Mouse (Mus musculus) embryonic facial prominence, embryonic 13.5 days (tissue): ENCODE measurements at regions not wholly inside any gene's neighbourhood (a gene's known extent, or its start where the extent isn't known, plus 50 kb on each side); places are given as distances from the start of the nearest gene placed in this dataset.

Source experiments
- ATAC-seq: fragments of 200-750 bp; cut with Nextera tagmentation; 2 replicates; pipeline ENCODE4 v1.8.0; 2017; ENCODE audit warnings: low read depth; ENCODE audit not compliant: insufficient number of reproducible peaks, insufficient read depth, low FRiP score, low TSS enrichment
- H3K27ac ChIP-seq: fragments of 300-500 bp; sonication (generic); 2 replicates; pipeline ENCODE4 v1.5.1; 2015; ENCODE audit warnings: moderate library complexity, mild to moderate bottlenecking, inconsistent platforms
- H3K27me3 ChIP-seq: fragments of 300-500 bp; sonication (generic); 2 replicates; pipeline ENCODE4 v1.6.1; 2015; ENCODE audit warnings: mild to moderate bottlenecking, inconsistent platforms
- H3K36me3 ChIP-seq: fragments of 300-500 bp; sonication (generic); 2 replicates; pipeline ENCODE4 v1.6.1; 2015; ENCODE audit warnings: mild to moderate bottlenecking, inconsistent platforms
- H3K4me1 ChIP-seq: fragments of 300-500 bp; sonication (generic); 2 replicates; pipeline ENCODE4 v1.6.1; 2015; ENCODE audit warnings: inconsistent platforms
- H3K4me2 ChIP-seq: fragments of 300-500 bp; sonication (generic); 2 replicates; pipeline ENCODE4 v1.6.1; 2015; ENCODE audit warnings: moderate library complexity, mild to moderate bottlenecking, inconsistent platforms
- H3K4me3 ChIP-seq: fragments of 300-500 bp; sonication (generic); 2 replicates; pipeline ENCODE4 v1.5.1; 2015; ENCODE audit warnings: mild to moderate bottlenecking, inconsistent platforms
- H3K9ac ChIP-seq: fragments of 300-500 bp; sonication (generic); 2 replicates; pipeline ENCODE4 v1.6.1; 2015; ENCODE audit warnings: mild to moderate bottlenecking, inconsistent platforms
- H3K9me3 ChIP-seq: fragments of 300-500 bp; sonication (generic); 2 replicates; pipeline ENCODE4 v1.6.1; 2016; ENCODE audit warnings: inconsistent platforms
- WGBS: fragments of 180-500 bp; shearing (Covaris S2); methylation state at CpG from one replicate; pipeline ENCODE4 v1.1.7; 2015; ENCODE audit warnings: mixed read lengths; 5-methylcytosine and 5-hydroxymethylcytosine counted together

GRCm38 (mm10) chr6:117430876-117431781 is 262.8 kb downstream of the Cxcl12 start:
- Histone ChIP-seq H3K4me2 (no peak overlapping the region), H3K4me3 (no peak overlapping the region), H3K9me3 (no peaks in the 10 kb centered on the region), H3K27me3 (no peaks in the 10 kb centered on the region; the same call in 1 of the 2 replicates), H3K36me3 (no peaks in the 10 kb centered on the region), H3K4me1 (peaks cover 51% of the 10 kb centered on the region), H3K9ac (no peak overlapping the region), H3K27ac (no peak overlapping the region)
- no peak for ATAC-seq
- 64% methylated on average over 15 of the region's 15 CpGs for WGBS

DNA sequence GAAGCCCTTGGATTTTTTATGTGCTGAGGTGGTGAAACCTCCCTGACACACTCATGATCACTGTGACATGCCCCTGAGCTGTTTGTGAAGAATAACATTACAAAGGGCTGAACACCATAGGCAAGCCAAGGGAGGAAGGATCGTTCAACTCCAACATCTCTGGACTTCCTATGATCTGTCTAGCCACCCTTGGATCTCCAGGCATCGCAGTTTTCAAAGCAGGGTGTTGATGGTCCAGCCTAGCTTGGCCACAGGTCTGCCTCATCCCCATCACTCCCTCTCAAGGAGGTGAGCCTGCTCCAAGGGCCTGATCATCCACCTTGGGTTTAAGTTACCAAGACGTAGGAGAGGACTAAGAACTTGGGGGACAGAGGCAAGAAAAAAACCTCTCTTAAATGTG is 268.5 kb downstream of the Cxcl12 start:
- no peaks in the 10 kb centered on the region for H3K36me3 ChIP-seq
- H3K4me2 ChIP-seq: no peak overlapping the region
- peaks cover 17% of the 10 kb centered on the region for H3K4me1 ChIP-seq
- H3K9ac ChIP-seq: no peak overlapping the region
- no peaks in the 10 kb centered on the region for H3K9me3 ChIP-seq
- no peak overlapping the region for H3K27ac ChIP-seq
- H3K4me3 ChIP-seq: no peak overlapping the region
- 84% methylated on average over 3 of the region's 3 CpGs for WGBS
- no peak for ATAC-seq
- no peaks in the 10 kb centered on the region for H3K27me3 ChIP-seq

GRCm38 (mm10) chr6:117437411-117438101 is 269.2 kb downstream of the Cxcl12 start:
- 69% methylated on average over 10 of the region's 10 CpGs for WGBS
- H3K36me3 ChIP-seq: no peaks in the 10 kb centered on the region
- no peak overlapping the region for H3K4me3 ChIP-seq
- ATAC-seq: no peak
- H3K9ac ChIP-seq: no peak overlapping the region
- H3K4me2 ChIP-seq: no peak overlapping the region
- no peak overlapping the region for H3K27ac ChIP-seq
- no peaks in the 10 kb centered on the region for H3K27me3 ChIP-seq
- H3K9me3 ChIP-seq: no peaks in the 10 kb centered on the region
- H3K4me1 ChIP-seq: peaks cover 10% of the 10 kb centered on the region

DNA sequence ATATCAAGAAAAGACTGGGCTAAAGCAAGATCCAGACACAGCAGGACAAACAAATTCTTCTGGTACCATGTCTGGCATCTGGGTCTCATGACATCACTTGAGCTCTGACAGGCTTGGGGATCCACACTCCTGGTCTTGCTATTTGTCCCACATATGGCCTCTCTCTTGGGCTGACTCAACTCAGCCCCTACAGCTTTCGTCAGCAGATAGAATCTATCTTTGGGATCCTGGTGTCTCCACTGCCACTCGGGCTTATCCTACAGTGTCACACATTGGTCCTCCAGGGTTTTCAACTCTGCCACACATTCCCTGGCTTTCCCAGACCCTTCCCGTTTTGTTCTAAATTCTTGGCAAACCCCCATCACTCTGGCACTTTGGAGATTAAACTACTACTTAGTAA is 280.3 kb downstream of the Cxcl12 start:
- no peak overlapping the region for H3K4me2 ChIP-seq
- no peaks in the 10 kb centered on the region for H3K9me3 ChIP-seq
- H3K4me1 ChIP-seq: no peaks in the 10 kb centered on the region
- H3K36me3 ChIP-seq: no peaks in the 10 kb centered on the region
- no peak overlapping the region for H3K27ac ChIP-seq
- ATAC-seq: no peak
- H3K4me3 ChIP-seq: no peak overlapping the region
- no peak overlapping the region for H3K9ac ChIP-seq
- no peaks in the 10 kb centered on the region for H3K27me3 ChIP-seq
- WGBS: 84% methylated on average over 3 of the region's 3 CpGs

GRCm38 (mm10) chr6:117451001-117451400 is 282.7 kb downstream of the Cxcl12 start:
- Histone ChIP-seq H3K9ac (no peak overlapping the region), H3K4me2 (no peak overlapping the region), H3K4me1 (no peaks in the 10 kb centered on the region), H3K27ac (no peak overlapping the region), H3K27me3 (no peaks in the 10 kb centered on the region), H3K9me3 (no peaks in the 10 kb centered on the region), H3K36me3 (no peaks in the 10 kb centered on the region), H3K4me3 (no peak overlapping the region)
- 86% methylated on average over 5 of the region's 5 CpGs for WGBS
- ATAC-seq: no peak

GRCm38 (mm10) chr6:117460193-117460592 is 291.9 kb downstream of the Cxcl12 start:
- no peak overlapping the region for H3K9ac ChIP-seq
- ATAC-seq: no peak
- no peaks in the 10 kb centered on the region for H3K27me3 ChIP-seq
- H3K4me2 ChIP-seq: no peak overlapping the region
- peaks cover 4% of the 10 kb centered on the region for H3K4me1 ChIP-seq
- no peak overlapping the region for H3K27ac ChIP-seq
- 59% methylated on average over 5 of the region's 5 CpGs for WGBS
- H3K36me3 ChIP-seq: no peaks in the 10 kb centered on the region
- no peaks in the 10 kb centered on the region for H3K9me3 ChIP-seq
- no peak overlapping the region for H3K4me3 ChIP-seq

GRCm38 (mm10) chr6:117465165-117465564 is 296.8 kb downstream of the Cxcl12 start:
- ATAC-seq: no peak
- no peaks in the 10 kb centered on the region for H3K27me3 ChIP-seq
- no peaks in the 10 kb centered on the region for H3K36me3 ChIP-seq
- H3K4me3 ChIP-seq: no peak overlapping the region
- H3K4me2 ChIP-seq: no peak overlapping the region
- H3K4me1 ChIP-seq: peaks cover 16% of the 10 kb centered on the region
- no peak overlapping the region for H3K9ac ChIP-seq
- no peak overlapping the region for H3K27ac ChIP-seq
- H3K9me3 ChIP-seq: no peaks in the 10 kb centered on the region
- WGBS: 54% methylated on average over 4 of the region's 4 CpGs

DNA sequence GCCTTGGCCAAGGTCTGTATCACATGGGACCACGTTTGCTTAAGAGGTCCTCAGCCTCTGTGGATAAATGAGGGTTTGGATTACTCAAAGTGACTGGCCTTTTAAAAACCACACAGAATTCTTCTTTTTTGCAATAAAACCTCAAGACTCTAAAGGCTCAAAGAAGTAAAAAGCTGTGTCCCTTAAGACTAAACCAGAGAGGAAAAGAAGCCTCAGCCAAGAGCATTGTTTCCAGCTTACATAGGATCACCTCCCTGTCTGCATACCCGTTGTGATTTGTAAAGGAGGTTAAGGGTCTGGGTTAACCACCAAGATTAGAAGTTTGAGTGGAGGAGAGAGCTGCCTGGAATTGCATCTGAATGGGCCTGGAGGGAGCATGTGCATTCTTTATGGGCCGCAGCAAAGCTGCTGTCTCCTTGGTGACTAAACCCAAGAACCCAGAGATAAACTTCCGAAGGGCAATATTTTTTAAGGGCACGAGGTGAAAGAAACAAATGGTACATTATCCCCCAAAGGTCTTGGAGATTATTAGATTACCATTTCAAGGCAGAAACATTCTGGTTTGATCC is 297.4 kb downstream of the Cxcl12 start:
- WGBS: 39% methylated on average over 5 of the region's 5 CpGs

GRCm38 (mm10) chr6:117479376-117479775 is 311.0 kb downstream of the Cxcl12 start:
- Histone ChIP-seq H3K9me3 (no peaks in the 10 kb centered on the region), H3K27ac (no peak overlapping the region), H3K9ac (no peak overlapping the region), H3K36me3 (no peaks in the 10 kb centered on the region), H3K4me3 (no peak overlapping the region), H3K4me1 (peaks cover 15% of the 10 kb centered on the region; the same call in 1 of the 2 replicates), H3K27me3 (no peaks in the 10 kb centered on the region), H3K4me2 (no peak overlapping the region)
- 31% methylated on average over 2 of the region's 2 CpGs for WGBS
- no peak for ATAC-seq

More for the DNA sequence above, 297.4 kb downstream of the Cxcl12 start:
- ATAC-seq: no peak
- H3K4me3 ChIP-seq: no peak overlapping the region
- no peaks in the 10 kb centered on the region for H3K27me3 ChIP-seq
- no peak overlapping the region for H3K27ac ChIP-seq
- no peaks in the 10 kb centered on the region for H3K36me3 ChIP-seq
- no peaks in the 10 kb centered on the region for H3K9me3 ChIP-seq
- no peak overlapping the region for H3K4me2 ChIP-seq
- H3K4me1 ChIP-seq: peaks cover 15% of the 10 kb centered on the region
- no peak overlapping the region for H3K9ac ChIP-seq

DNA sequence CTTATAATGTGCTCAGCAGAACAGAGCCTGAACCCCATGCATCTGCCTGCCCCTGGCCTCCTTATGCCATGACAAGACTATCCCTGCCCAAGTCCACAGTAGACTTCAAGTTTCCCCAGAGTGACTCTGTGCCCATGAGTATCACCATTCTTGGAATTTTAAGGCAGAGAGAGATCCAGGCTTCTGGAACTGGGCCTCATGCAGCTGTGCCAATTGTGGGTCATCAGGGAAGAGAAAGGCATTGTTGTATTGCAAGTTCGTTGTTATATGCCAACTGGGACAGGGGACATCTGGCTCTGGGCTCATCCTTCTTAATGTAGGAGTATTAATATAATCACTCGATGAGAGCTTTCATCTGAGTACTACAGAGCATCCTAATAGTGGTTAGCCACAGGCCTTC is 312.1 kb downstream of the Cxcl12 start:
- Histone ChIP-seq H3K4me2 (no peak overlapping the region), H3K4me3 (no peak overlapping the region), H3K27ac (no peak overlapping the region), H3K9ac (no peak overlapping the region), H3K36me3 (no peaks in the 10 kb centered on the region), H3K27me3 (no peaks in the 10 kb centered on the region), H3K9me3 (no peaks in the 10 kb centered on the region), H3K4me1 (peaks cover 15% of the 10 kb centered on the region; the same call in 1 of the 2 replicates)
- WGBS: 78% methylated on average over 2 of the region's 2 CpGs
- ATAC-seq: no peak

- Histone ChIP-seq H3K27ac (no peak overlapping the region), H3K27me3 (no peaks in the 10 kb centered on the region), H3K9me3 (no peaks in the 10 kb centered on the region), H3K9ac (no peak overlapping the region), H3K36me3 (no peaks in the 10 kb centered on the region), H3K4me2 (no peak overlapping the region), H3K4me1 (0 out of 2 replicates have a peak, but pooled peaks cover 6% of the 10 kb centered on the region), H3K4me3 (no peak overlapping the region)
- no peak for ATAC-seq
- WGBS: 93% methylated on average over 4 of the region's 4 CpGs
Measured at GRCm38 (mm10) chr6:117489161-117489560, 320.8 kb downstream of the Cxcl12 start.
